Mouse (Mus musculus) pancreas, adult 10 weeks (tissue): ENCODE results near the gene Zfp689. TPM values are rescaled to one million over a fixed set of nuclear protein-coding genes. Genes with fewer than 3 reads are reported as not detected.

Experiments used
- polyA plus RNA-seq: library from polyadenylated mRNA; stranded (reverse); fragments of 350-450 nt; fragmentation: Illumina TruSeq; extraction: RNeasy Lipid Tissue Mini Kit (QIAGEN cat#74804); gene quantifications from one replicate; pipeline ENCODE4 v1.2.3, GENCODE M21; 2015; ENCODE audit warnings: low read depth, low replicate concordance; ENCODE audit not compliant: insufficient read depth

The Zfp689 gene
- 1.1 TPM for polyA plus RNA-seq

GRCm38 (mm10) chr7:127448521-127449300, at the start of gene Zfp689:
Gene Zfp689 (minus strand): TSS chr7:127449158.

GRCm38 (mm10) chr7:127478635-127479317, 29.8 kb upstream of the Zfp689 start, which contains the start of gene Fbrs:
Gene Fbrs (plus strand): TSS chr7:127479199.

GRCm38 (mm10) chr7:127459311-127459710, 10.4 kb upstream of the Zfp689 start, which contains the start of gene Prr14:
Gene Prr14 (plus strand): TSS chr7:127459611.

GRCm38 (mm10) chr7:127421388-127422191, 27.4 kb downstream of the Zfp689 start, which contains the start of gene Zfp688:
Gene Zfp688 (minus strand): TSS chr7:127422068.

DNA sequence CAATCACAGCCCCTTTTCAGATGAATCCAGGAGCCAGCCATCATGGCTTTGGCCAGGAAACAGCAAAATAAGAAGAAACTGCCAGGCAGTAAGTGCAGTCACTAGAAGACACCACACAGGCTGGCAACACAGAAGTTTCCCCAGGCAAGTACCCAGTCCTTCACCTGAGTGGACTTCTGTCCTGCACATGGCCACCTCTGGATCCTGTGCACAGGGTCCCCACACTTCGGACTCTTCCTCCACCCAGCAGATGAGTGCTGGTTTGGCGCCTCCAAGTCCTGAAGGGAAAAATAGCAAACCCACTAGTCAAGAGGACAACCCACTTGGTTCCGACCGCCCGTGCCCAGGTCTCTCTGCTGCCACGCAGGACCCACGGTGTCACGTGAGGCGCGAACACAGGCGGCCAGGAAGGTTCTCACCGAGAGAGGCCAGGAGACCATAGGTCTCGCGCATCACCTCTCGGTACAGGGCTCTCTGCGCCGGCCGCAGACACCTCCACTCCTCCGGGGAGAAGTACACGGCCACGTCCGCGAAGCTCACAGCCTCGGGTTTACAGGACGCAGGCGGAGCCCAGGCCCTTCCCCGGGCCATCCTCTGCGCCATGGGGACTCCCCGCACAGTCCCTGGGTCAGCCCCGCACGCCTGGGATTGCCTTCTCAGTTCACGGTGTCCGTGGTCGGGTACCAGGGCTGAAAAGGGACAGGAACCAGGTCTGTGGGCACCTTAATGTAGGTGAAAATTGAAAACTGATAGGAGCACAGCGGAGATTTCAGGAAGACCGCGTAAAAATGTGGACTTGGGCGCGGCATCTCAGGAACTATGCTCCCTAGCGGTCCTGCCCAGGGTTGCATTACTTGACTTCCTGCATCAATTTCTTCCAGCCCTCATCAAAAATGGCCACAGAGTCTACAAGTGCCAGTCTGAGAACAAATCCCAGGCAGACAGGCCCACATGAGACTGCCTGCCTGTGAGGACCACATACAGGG, 42.7 kb downstream of the Zfp689 start, which contains the start of gene Zfp764:
Zfp764 (minus strand) TSS at position 821 of the 986 bp plus-strand sequence.

DNA sequence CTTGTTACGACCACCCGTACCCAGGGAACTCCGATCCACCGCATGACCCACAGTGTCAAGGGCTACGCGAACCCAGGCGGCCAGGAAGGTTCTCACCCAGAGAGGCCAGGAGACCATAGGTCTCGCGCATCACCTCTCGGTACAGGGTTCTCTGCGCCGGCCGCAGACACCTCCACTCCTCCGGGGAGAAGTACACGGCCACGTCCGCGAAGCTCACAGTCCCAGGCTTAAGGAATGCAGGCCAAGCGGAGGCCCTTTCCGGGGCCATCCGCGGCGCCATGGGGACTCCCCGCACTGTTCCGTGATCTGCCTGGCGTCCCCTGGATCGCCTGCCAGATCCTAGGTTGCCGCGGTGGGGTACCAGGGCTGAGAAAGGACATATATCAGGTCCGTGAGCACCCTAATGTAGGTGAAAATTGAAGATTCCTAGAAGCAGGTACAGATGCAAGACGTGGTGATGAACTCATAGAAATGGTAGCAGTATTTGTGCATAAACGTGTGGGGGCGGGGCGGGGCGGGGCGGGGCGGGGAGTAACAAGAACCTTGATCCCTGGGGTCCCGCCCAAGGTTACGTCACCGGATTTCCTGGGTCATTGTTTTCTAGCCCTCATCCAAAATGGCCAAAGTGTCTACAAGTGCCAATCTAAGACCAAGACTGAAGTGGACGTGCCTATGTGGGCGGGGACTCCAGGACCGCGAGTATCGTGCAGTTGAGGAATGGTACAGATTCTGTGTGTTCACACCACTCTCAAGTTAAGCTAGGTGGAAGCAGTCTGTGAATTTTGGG, 55.6 kb downstream of the Zfp689 start, which contains the start of gene E430018J23Rik:
E430018J23Rik (minus strand) TSS at position 473 of the 787 bp plus-strand sequence.

Other genes with a start within 250 kb of the Zfp689 start
- 7.0 TPM for gene Tbc1d10b, start 240.7 kb downstream of the Zfp689 start, polyA plus RNA-seq
- gene Mylpf, start 240.3 kb downstream of the Zfp689 start, polyA plus RNA-seq = 1.5 TPM
- 2.2 TPM for gene Zfp553, start 216.1 kb downstream of the Zfp689 start, polyA plus RNA-seq
- 2.8 TPM for gene Sept1, start 216.0 kb downstream of the Zfp689 start, polyA plus RNA-seq
- gene Zfp771, start 204.9 kb downstream of the Zfp689 start, polyA plus RNA-seq = 8.5 TPM
- 12.0 TPM for gene Dctpp1, start 188.4 kb downstream of the Zfp689 start, polyA plus RNA-seq
- gene Sephs2, start 175.1 kb downstream of the Zfp689 start, polyA plus RNA-seq = 21.0 TPM
- gene Itgal, start 152.9 kb downstream of the Zfp689 start, polyA plus RNA-seq = 0.55 TPM
- gene Zfp768, start 103.6 kb downstream of the Zfp689 start, polyA plus RNA-seq = 4.1 TPM
- gene Zfp747, start 73.1 kb downstream of the Zfp689 start, polyA plus RNA-seq = 1.6 TPM
- 0.54 TPM for gene 9130019O22Rik, start 62.0 kb downstream of the Zfp689 start, polyA plus RNA-seq
- 1.1 TPM for gene E430018J23Rik, start 55.5 kb downstream of the Zfp689 start, polyA plus RNA-seq
- gene Zfp764, start 42.3 kb downstream of the Zfp689 start, polyA plus RNA-seq = 3.5 TPM
- 6.0 TPM for gene Zfp688, start 27.1 kb downstream of the Zfp689 start, polyA plus RNA-seq
- 21.0 TPM for gene Prr14, start 10.5 kb upstream of the Zfp689 start, polyA plus RNA-seq
- gene Fbrs, start 30.0 kb upstream of the Zfp689 start, polyA plus RNA-seq = 18.9 TPM
- 4.0 TPM for gene Srcap, start 62.8 kb upstream of the Zfp689 start, polyA plus RNA-seq
- gene Gm42715, start 70.4 kb upstream of the Zfp689 start, polyA plus RNA-seq = 13.7 TPM
- gene Tmem265, start 112.2 kb upstream of the Zfp689 start, polyA plus RNA-seq = not detected
- 33.3 TPM for gene Phkg2, start 124.2 kb upstream of the Zfp689 start, polyA plus RNA-seq
- gene Ccdc189, start 139.4 kb upstream of the Zfp689 start, polyA plus RNA-seq = 4.7 TPM
- 13.6 TPM for gene Rnf40, start 139.6 kb upstream of the Zfp689 start, polyA plus RNA-seq
- 3.3 TPM for gene Zfp629, start 166.6 kb upstream of the Zfp689 start, polyA plus RNA-seq